Mouse (Mus musculus): ENCODE measurements around the gene Cpsf2. TPM values are rescaled to one million over a fixed set of nuclear protein-coding genes. Genes with fewer than 3 reads are reported as not detected.
A peak's percentile ranks its signal among the peaks of the same experiment; 100 is the strongest.

Gene Cpsf2
- polyA plus RNA-seq, 1 experiment from 2014 or later, result 23.7 TPM

- WGBS, result 90% methylated on average over 10 of the region's 10 CpGs
- Histone ChIP-seq H3K4me3 (replicated peaks; ENCODE audit: low read length) (no peak overlapping the region), H3K27ac (ENCODE audit: low read length) (no peak overlapping the region), H3K9ac (ENCODE audit: low read length) (no peak overlapping the region), H3K36me3 (ENCODE audit: control insufficient read depth, insufficient read depth, low read length) (no peaks in the 10 kb centered on the region), H3K4me2 (ENCODE audit: low read depth, low read length) (peak overlapping the region; percentile 72), H3K27me3 (ENCODE audit: control insufficient read depth, insufficient read depth, low read length) (no peaks in the 10 kb centered on the region), H3K4me1 (ENCODE audit: control insufficient read depth, insufficient read depth, low read length) (peaks cover 10% of the 10 kb centered on the region; the same call in 1 of the 2 replicates), H3K9me3 (replicated peaks; ENCODE audit: control insufficient read depth, low read length) (no peaks in the 10 kb centered on the region)
- ATAC-seq (ENCODE audit: insufficient read depth, low FRiP score), result no peak
These were observed 1.7 kb downstream of the Cpsf2 start for GRCm38 (mm10) chr12:101977404-101977915.

- Histone ChIP-seq H3K36me3 (ENCODE audit: control insufficient read depth, insufficient read depth, low read length) (0 out of 2 replicates have a peak, but pooled peaks cover 4% of the 10 kb centered on the region), H3K9me3 (replicated peaks; ENCODE audit: control insufficient read depth, low read length) (no peaks in the 10 kb centered on the region), H3K27me3 (ENCODE audit: control insufficient read depth, insufficient read depth, low read length) (no peaks in the 10 kb centered on the region), H3K27ac (ENCODE audit: low read length) (no peak overlapping the region), H3K4me2 (ENCODE audit: low read depth, low read length) (no peak overlapping the region), H3K4me1 (ENCODE audit: control insufficient read depth, insufficient read depth, low read length) (peaks cover 10% of the 10 kb centered on the region; the same call in 1 of the 2 replicates), H3K4me3 (replicated peaks; ENCODE audit: low read length) (no peak overlapping the region), H3K9ac (ENCODE audit: low read length) (no peak overlapping the region)
- WGBS, result 85% methylated on average over 5 of the region's 5 CpGs
- no peak for ATAC-seq (ENCODE audit: insufficient read depth, low FRiP score)
These were observed 2.4 kb downstream of the Cpsf2 start for GRCm38 (mm10) chr12:101978162-101978561.

- Histone ChIP-seq H3K27ac (ENCODE audit: low read length) (no peak overlapping the region), H3K4me2 (ENCODE audit: low read depth, low read length) (no peak overlapping the region), H3K4me3 (replicated peaks; ENCODE audit: low read length) (no peak overlapping the region), H3K27me3 (ENCODE audit: control insufficient read depth, insufficient read depth, low read length) (no peaks in the 10 kb centered on the region), H3K4me1 (ENCODE audit: control insufficient read depth, insufficient read depth, low read length) (peaks cover 10% of the 10 kb centered on the region; the same call in 1 of the 2 replicates), H3K36me3 (ENCODE audit: control insufficient read depth, insufficient read depth, low read length) (0 out of 2 replicates have a peak, but pooled peaks cover 5% of the 10 kb centered on the region), H3K9me3 (replicated peaks; ENCODE audit: control insufficient read depth, low read length) (no peaks in the 10 kb centered on the region), H3K9ac (ENCODE audit: low read length) (no peak overlapping the region)
- ATAC-seq (ENCODE audit: insufficient read depth, low FRiP score), result no peak
- 90% methylated on average over 1 of the region's 1 CpGs for WGBS
These were observed 2.8 kb downstream of the Cpsf2 start for GRCm38 (mm10) chr12:101978588-101978987.

GRCm38 (mm10) chr12:101979213-101979750 lies 3.5 kb downstream of the Cpsf2 start:
- Histone ChIP-seq H3K27ac (ENCODE audit: low read length) (no peak overlapping the region), H3K4me3 (replicated peaks; ENCODE audit: low read length) (no peak overlapping the region), H3K9ac (ENCODE audit: low read length) (no peak overlapping the region), H3K9me3 (replicated peaks; ENCODE audit: control insufficient read depth, low read length) (no peaks in the 10 kb centered on the region), H3K4me2 (ENCODE audit: low read depth, low read length) (no peak overlapping the region), H3K36me3 (ENCODE audit: control insufficient read depth, insufficient read depth, low read length) (0 out of 2 replicates have a peak, but pooled peaks cover 5% of the 10 kb centered on the region), H3K27me3 (ENCODE audit: control insufficient read depth, insufficient read depth, low read length) (no peaks in the 10 kb centered on the region), H3K4me1 (ENCODE audit: control insufficient read depth, insufficient read depth, low read length) (peaks cover 10% of the 10 kb centered on the region; the same call in 1 of the 2 replicates)
- WGBS, result 81% methylated on average over 8 of the region's 8 CpGs
- ATAC-seq (ENCODE audit: insufficient read depth, low FRiP score), result no peak

- H3K4me1 ChIP-seq (ENCODE audit: control insufficient read depth, insufficient read depth, low read length), result peaks cover 10% of the 10 kb centered on the region; the same call in 1 of the 2 replicates
- H3K4me3 ChIP-seq (replicated peaks; ENCODE audit: low read length), result no peak overlapping the region
- WGBS, result 50% methylated on average over 5 of the region's 5 CpGs
These were observed 4.5 kb downstream of the Cpsf2 start for GRCm38 (mm10) chr12:101980266-101980665.

GRCm38 (mm10) chr12:101981559-101981958 lies 5.8 kb downstream of the Cpsf2 start:
- ATAC-seq (ENCODE audit: insufficient read depth, low FRiP score), result no peak
- no peak overlapping the region for H3K9ac ChIP-seq (ENCODE audit: low read length)
- peaks cover 10% of the 10 kb centered on the region; the same call in 1 of the 2 replicates for H3K4me1 ChIP-seq (ENCODE audit: control insufficient read depth, insufficient read depth, low read length)
- H3K27me3 ChIP-seq (ENCODE audit: control insufficient read depth, insufficient read depth, low read length), result no peaks in the 10 kb centered on the region
- H3K27ac ChIP-seq (ENCODE audit: low read length), result no peak overlapping the region
- 0 out of 2 replicates have a peak, but pooled peaks cover 9% of the 10 kb centered on the region for H3K36me3 ChIP-seq (ENCODE audit: control insufficient read depth, insufficient read depth, low read length)
- H3K4me2 ChIP-seq (ENCODE audit: low read depth, low read length), result no peak overlapping the region
- no peak overlapping the region for H3K4me3 ChIP-seq (replicated peaks; ENCODE audit: low read length)
- H3K9me3 ChIP-seq (replicated peaks; ENCODE audit: control insufficient read depth, low read length), result no peaks in the 10 kb centered on the region
- 87% methylated on average over 2 of the region's 2 CpGs for WGBS

More at GRCm38 (mm10) chr12:101980266-101980665, 4.5 kb downstream of the Cpsf2 start:
- Histone ChIP-seq H3K36me3 (ENCODE audit: control insufficient read depth, insufficient read depth, low read length) (0 out of 2 replicates have a peak, but pooled peaks cover 9% of the 10 kb centered on the region), H3K9ac (ENCODE audit: low read length) (no peak overlapping the region), H3K27ac (ENCODE audit: low read length) (no peak overlapping the region), H3K9me3 (replicated peaks; ENCODE audit: control insufficient read depth, low read length) (no peaks in the 10 kb centered on the region), H3K27me3 (ENCODE audit: control insufficient read depth, insufficient read depth, low read length) (no peaks in the 10 kb centered on the region), H3K4me2 (ENCODE audit: low read depth, low read length) (no peak overlapping the region)
- no peak for ATAC-seq (ENCODE audit: insufficient read depth, low FRiP score)

GRCm38 (mm10) chr12:101982977-101983376 lies 7.2 kb downstream of the Cpsf2 start:
- Histone ChIP-seq H3K4me3 (replicated peaks; ENCODE audit: low read length) (no peak overlapping the region), H3K27me3 (ENCODE audit: control insufficient read depth, insufficient read depth, low read length) (no peaks in the 10 kb centered on the region), H3K36me3 (ENCODE audit: control insufficient read depth, insufficient read depth, low read length) (0 out of 2 replicates have a peak, but pooled peaks cover 9% of the 10 kb centered on the region), H3K4me2 (ENCODE audit: low read depth, low read length) (no peak overlapping the region), H3K9ac (ENCODE audit: low read length) (no peak overlapping the region), H3K4me1 (ENCODE audit: control insufficient read depth, insufficient read depth, low read length) (no peaks in the 10 kb centered on the region), H3K27ac (ENCODE audit: low read length) (no peak overlapping the region), H3K9me3 (replicated peaks; ENCODE audit: control insufficient read depth, low read length) (no peaks in the 10 kb centered on the region)
- 93% methylated on average over 9 of the region's 9 CpGs for WGBS
- ATAC-seq (ENCODE audit: insufficient read depth, low FRiP score), result no peak

GRCm38 (mm10) chr12:101985110-101985509 lies 9.3 kb downstream of the Cpsf2 start:
- no peak for ATAC-seq (ENCODE audit: insufficient read depth, low FRiP score)
- Histone ChIP-seq H3K27ac (ENCODE audit: low read length) (no peak overlapping the region), H3K27me3 (ENCODE audit: control insufficient read depth, insufficient read depth, low read length) (no peaks in the 10 kb centered on the region), H3K4me1 (ENCODE audit: control insufficient read depth, insufficient read depth, low read length) (no peaks in the 10 kb centered on the region), H3K9me3 (replicated peaks; ENCODE audit: control insufficient read depth, low read length) (no peaks in the 10 kb centered on the region), H3K9ac (ENCODE audit: low read length) (no peak overlapping the region), H3K4me3 (replicated peaks; ENCODE audit: low read length) (no peak overlapping the region), H3K4me2 (ENCODE audit: low read depth, low read length) (no peak overlapping the region), H3K36me3 (ENCODE audit: control insufficient read depth, insufficient read depth, low read length) (peaks cover 20% of the 10 kb centered on the region)
- WGBS, result 57% methylated on average over 3 of the region's 3 CpGs

GRCm38 (mm10) chr12:101987659-101988058 lies 11.9 kb downstream of the Cpsf2 start:
- ATAC-seq (ENCODE audit: insufficient read depth, low FRiP score), result no peak
- WGBS, result 84% methylated on average over 6 of the region's 6 CpGs
- peaks cover 34% of the 10 kb centered on the region for H3K36me3 ChIP-seq (ENCODE audit: control insufficient read depth, insufficient read depth, low read length)

More at GRCm38 (mm10) chr12:101987659-101988058, 11.9 kb downstream of the Cpsf2 start:
- H3K27me3 ChIP-seq (ENCODE audit: control insufficient read depth, insufficient read depth, low read length), result no peaks in the 10 kb centered on the region
- no peaks in the 10 kb centered on the region for H3K9me3 ChIP-seq (replicated peaks; ENCODE audit: control insufficient read depth, low read length)
- no peaks in the 10 kb centered on the region for H3K4me1 ChIP-seq (ENCODE audit: control insufficient read depth, insufficient read depth, low read length)
- H3K4me3 ChIP-seq (replicated peaks; ENCODE audit: low read length), result no peak overlapping the region
- no peak overlapping the region for H3K27ac ChIP-seq (ENCODE audit: low read length)
- no peak overlapping the region for H3K4me2 ChIP-seq (ENCODE audit: low read depth, low read length)
- no peak overlapping the region for H3K9ac ChIP-seq (ENCODE audit: low read length)
